Comparison of ENCODE assay signal across 7 mouse cellular contexts in the genomic region with DNA sequence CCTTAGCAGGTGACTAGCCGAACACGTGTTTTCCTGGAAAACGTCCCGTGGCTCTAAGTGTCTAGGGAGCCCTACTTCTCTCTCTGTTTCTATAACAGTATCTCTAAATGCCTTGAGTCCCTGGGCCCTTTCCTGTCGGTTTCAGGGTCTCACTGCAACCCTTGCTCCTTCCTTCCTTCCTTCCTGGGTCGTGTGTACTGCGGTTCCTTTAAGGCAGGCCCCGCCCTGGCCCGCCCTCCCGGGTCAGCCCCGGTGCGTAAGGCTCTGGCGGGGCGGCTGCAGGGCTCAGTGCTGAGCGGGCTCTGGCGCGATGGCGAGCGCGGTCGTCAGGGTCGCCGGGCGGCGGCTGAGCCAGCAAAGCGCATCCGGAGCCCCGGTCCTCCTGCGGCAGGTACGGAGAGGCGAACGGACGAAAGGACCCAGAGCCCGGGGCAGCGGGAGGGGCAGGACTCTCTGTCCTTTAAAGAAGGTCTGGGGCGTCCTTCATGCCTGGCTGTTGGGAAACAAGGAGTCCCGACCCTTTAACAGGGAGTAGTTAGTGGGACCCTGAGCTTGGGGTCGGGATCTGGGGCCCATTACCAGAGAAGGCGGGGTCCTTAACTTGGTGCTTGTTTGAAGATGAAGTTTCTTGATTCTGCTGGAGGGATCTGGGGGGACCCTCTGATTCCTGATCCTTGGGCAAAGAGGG. TPM values are rescaled to one million over a fixed set of nuclear protein-coding genes. Genes with fewer than 3 reads are reported as not detected.
A peak's percentile ranks its signal among the peaks of the same experiment; 100 is the strongest.
DNase-seq lines count a peak whose midpoint lies in the region; ATAC-seq lines count a peak whose summit lies in the region.

No protein-coding gene starts in this region.

- WGBS in limb, embryonic 12.5 days = 2% methylated on average over 39 of the region's 39 CpGs
- 2% methylated on average over 39 of the region's 39 CpGs for WGBS in midbrain, embryonic 12.5 days

- H3K36me3 ChIP-seq in limb, embryonic 12.5 days = no peaks in the 10 kb centered on the region
- H3K36me3 ChIP-seq in midbrain, embryonic 12.5 days = no peaks in the 10 kb centered on the region

- H3K4me2 ChIP-seq in limb, embryonic 12.5 days = peak overlapping the region; percentile 72
- H3K4me2 ChIP-seq in midbrain, embryonic 12.5 days (replicated peaks) = peak overlapping the region; percentile 70

- intact Hi-C loops in gastrocnemius, postnatal 14 days (cut with DNase I; ENCODE audit: low total_unique reads) = no loop called here

- peak overlapping the region; percentile 45; the same call in 1 of the 2 replicates for H3K27ac ChIP-seq in limb, embryonic 12.5 days
- H3K27ac ChIP-seq in midbrain, embryonic 12.5 days (replicated peaks) = no peak overlapping the region

- peak overlapping the region; percentile 77 for H3K4me3 ChIP-seq in limb, embryonic 12.5 days (replicated peaks)
- H3K4me3 ChIP-seq in midbrain, embryonic 12.5 days = peak overlapping the region; percentile 65

- H3K9ac ChIP-seq in limb, embryonic 12.5 days (replicated peaks) = peak overlapping the region; percentile 69
- H3K9ac ChIP-seq in midbrain, embryonic 12.5 days (replicated peaks) = peak overlapping the region; percentile 77

- peaks cover 15% of the 10 kb centered on the region for H3K27me3 ChIP-seq in limb, embryonic 12.5 days
- peaks cover 21% of the 10 kb centered on the region for H3K27me3 ChIP-seq in midbrain, embryonic 12.5 days

- peak; percentile 88 for ATAC-seq in inflammation-experienced regulatory T-cells, adult 6 months
- ATAC-seq in limb, embryonic 12.5 days (ENCODE audit: insufficient number of reproducible peaks, insufficient read depth, low FRiP score, low TSS enrichment, low read depth) = peak; percentile 89
- ATAC-seq in midbrain, embryonic 12.5 days (ENCODE audit: low FRiP score, low read depth) = peak; percentile 95

- peak; percentile 90 for DNase-seq in adrenal gland, adult 2 months
- DNase-seq in embryo, embryonic 10 days (ENCODE audit: low spot score) = peak; percentile 80
- peak; percentile 80 for DNase-seq in gastrocnemius, postnatal 14 days
- DNase-seq in right cerebral cortex, postnatal 4 days = peak; percentile 57

- no peaks in the 10 kb centered on the region for H3K9me3 ChIP-seq in limb, embryonic 12.5 days
- no peaks in the 10 kb centered on the region for H3K9me3 ChIP-seq in midbrain, embryonic 12.5 days

- H3K4me1 ChIP-seq in limb, embryonic 12.5 days (replicated peaks) = peaks cover 15% of the 10 kb centered on the region
- peaks cover 16% of the 10 kb centered on the region for H3K4me1 ChIP-seq in midbrain, embryonic 12.5 days

RNA-seq across cellular contexts. Expression of gene Zfp575, which starts 6.3 kb away (rescaled TPM):
- under 1 TPM; 0.29 to 0.45 TPM for total RNA-seq in adrenal gland, adult 2 months (2021)
- polyA plus RNA-seq in adrenal gland, adult 2 months (2012; rRNA removed) = 0.36 and 0.62 TPM in 2 replicates
- total RNA-seq in gastrocnemius, postnatal 14 days (2021) = under 1 TPM; 0.38 to 0.45 TPM
- polyA plus RNA-seq in inflammation-experienced regulatory T-cells, adult 6 months (2017; shearing (Covaris generic)) = under 1 TPM in 2 of 3 experiments, not detected in 1; 0.13 to 0.20 TPM
- polyA plus RNA-seq in limb, embryonic 12.5 days (2016; fragmentation: Nextera tagmentation; extraction: Ambion mirVana) = 3.6 and 4.0 TPM in 2 replicates
- polyA plus RNA-seq in midbrain, embryonic 12.5 days (2016; fragmentation: Nextera tagmentation; extraction: Ambion mirVana) = 3.1 and 3.7 TPM in 2 replicates

RNA-seq across cellular contexts. Expression of gene Ethe1, which starts 6.4 kb away (rescaled TPM):
- total RNA-seq in adrenal gland, adult 2 months (2021) = 10 to 100 TPM; 34.8 to 37.5 TPM
- polyA plus RNA-seq in adrenal gland, adult 2 months (2012; rRNA removed) = 32.1 and 33.8 TPM in 2 replicates
- 10 to 100 TPM; 12.0 to 15.3 TPM for total RNA-seq in gastrocnemius, postnatal 14 days (2021)
- polyA plus RNA-seq in inflammation-experienced regulatory T-cells, adult 6 months (2017; shearing (Covaris generic)) = 10 to 100 TPM; 13.1 to 17.7 (median 17.6) TPM
- polyA plus RNA-seq in limb, embryonic 12.5 days (2016; fragmentation: Nextera tagmentation; extraction: Ambion mirVana) = 25.1 and 25.6 TPM in 2 replicates
- polyA plus RNA-seq in midbrain, embryonic 12.5 days (2016; fragmentation: Nextera tagmentation; extraction: Ambion mirVana) = 13.7 and 14.8 TPM in 2 replicates

RNA-seq across cellular contexts. Expression of gene Phldb3, which starts 16.8 kb away (rescaled TPM):
- total RNA-seq in adrenal gland, adult 2 months (2021) = 1 to 10 TPM; 3.5 to 8.5 TPM
- 3.9 and 4.4 TPM in 2 replicates for polyA plus RNA-seq in adrenal gland, adult 2 months (2012; rRNA removed)
- under 1 TPM; 0.59 to 0.66 TPM for total RNA-seq in gastrocnemius, postnatal 14 days (2021)
- 1 to 10 TPM in 1 of 3 experiments, under 1 TPM in 2; 0.22 to 1.2 (median 0.31) TPM for polyA plus RNA-seq in inflammation-experienced regulatory T-cells, adult 6 months (2017; shearing (Covaris generic))
- 0.18 and 0.20 TPM in 2 replicates for polyA plus RNA-seq in limb, embryonic 12.5 days (2016; fragmentation: Nextera tagmentation; extraction: Ambion mirVana)
- polyA plus RNA-seq in midbrain, embryonic 12.5 days (2016; fragmentation: Nextera tagmentation; extraction: Ambion mirVana) = not detected in 2 replicates

RNA-seq across cellular contexts. Expression of gene Lypd3, which starts 42.6 kb away (rescaled TPM):
- total RNA-seq in adrenal gland, adult 2 months (2021) = under 1 TPM; 0.79 to 0.84 TPM
- polyA plus RNA-seq in adrenal gland, adult 2 months (2012; rRNA removed) = 1.9 TPM in 2 replicates
- not detected for total RNA-seq in gastrocnemius, postnatal 14 days (2021)
- not detected for polyA plus RNA-seq in inflammation-experienced regulatory T-cells, adult 6 months (2017; shearing (Covaris generic))
- polyA plus RNA-seq in limb, embryonic 12.5 days (2016; fragmentation: Nextera tagmentation; extraction: Ambion mirVana) = 3.1 and 3.3 TPM in 2 replicates
- polyA plus RNA-seq in midbrain, embryonic 12.5 days (2016; fragmentation: Nextera tagmentation; extraction: Ambion mirVana) = 0.68 and 0.73 TPM in 2 replicates

RNA-seq across cellular contexts. Expression of gene Xrcc1, which starts 47.7 kb away (rescaled TPM):
- total RNA-seq in adrenal gland, adult 2 months (2021) = 10 to 100 TPM; 34.7 to 36.8 TPM
- 61.2 TPM in 2 replicates for polyA plus RNA-seq in adrenal gland, adult 2 months (2012; rRNA removed)
- 10 to 100 TPM; 16.5 to 18.5 TPM for total RNA-seq in gastrocnemius, postnatal 14 days (2021)
- polyA plus RNA-seq in inflammation-experienced regulatory T-cells, adult 6 months (2017; shearing (Covaris generic)) = 10 to 100 TPM; 24.2 to 34.4 (median 31.8) TPM
- 131 and 134 TPM in 2 replicates for polyA plus RNA-seq in limb, embryonic 12.5 days (2016; fragmentation: Nextera tagmentation; extraction: Ambion mirVana)
- polyA plus RNA-seq in midbrain, embryonic 12.5 days (2016; fragmentation: Nextera tagmentation; extraction: Ambion mirVana) = 89.8 and 101 TPM in 2 replicates
